Mouse (Mus musculus): ENCODE data around the gene Olfr362.
"Not testable (repeated sequence)": the region's sequence is repeated elsewhere in the genome, so short reads cannot be mapped to it uniquely, and the experiment has no call there.

Olfr362 gene

GRCm38 (mm10) chr2:37117810-37118209 is at the start of gene Olfr362:
Gene Olfr362 (minus strand): TSS chr2:37117910.
- DNase-seq (ENCODE audit: low read depth) = no peak

- no peak for DNase-seq (ENCODE audit: low read depth)
These were observed 21.3 kb upstream of the Olfr362 start, which contains the start of gene Olfr364-ps1 for GRCm38 (mm10) chr2:37139022-37139421. Gene Olfr364-ps1 (plus strand): TSS chr2:37139322.

- not testable (repeated sequence) for DNase-seq (ENCODE audit: low read depth)
These were observed 28.5 kb downstream of the Olfr362 start, which contains the start of gene Olfr361 for GRCm38 (mm10) chr2:37089190-37089589. Gene Olfr361 (minus strand): TSS chr2:37089290.

- DNase-seq (ENCODE audit: low read depth) = no peak
These were observed 52.3 kb downstream of the Olfr362 start, which contains the start of gene Olfr360 for GRCm38 (mm10) chr2:37065446-37065845. Gene Olfr360 (plus strand): TSS chr2:37065746.

All from naive thymus-derived CD4-positive, alpha-beta T cell, adult 2 months (primary cell).